Comparison of ENCODE assay signal across 8 mouse cellular contexts in the genomic region with DNA sequence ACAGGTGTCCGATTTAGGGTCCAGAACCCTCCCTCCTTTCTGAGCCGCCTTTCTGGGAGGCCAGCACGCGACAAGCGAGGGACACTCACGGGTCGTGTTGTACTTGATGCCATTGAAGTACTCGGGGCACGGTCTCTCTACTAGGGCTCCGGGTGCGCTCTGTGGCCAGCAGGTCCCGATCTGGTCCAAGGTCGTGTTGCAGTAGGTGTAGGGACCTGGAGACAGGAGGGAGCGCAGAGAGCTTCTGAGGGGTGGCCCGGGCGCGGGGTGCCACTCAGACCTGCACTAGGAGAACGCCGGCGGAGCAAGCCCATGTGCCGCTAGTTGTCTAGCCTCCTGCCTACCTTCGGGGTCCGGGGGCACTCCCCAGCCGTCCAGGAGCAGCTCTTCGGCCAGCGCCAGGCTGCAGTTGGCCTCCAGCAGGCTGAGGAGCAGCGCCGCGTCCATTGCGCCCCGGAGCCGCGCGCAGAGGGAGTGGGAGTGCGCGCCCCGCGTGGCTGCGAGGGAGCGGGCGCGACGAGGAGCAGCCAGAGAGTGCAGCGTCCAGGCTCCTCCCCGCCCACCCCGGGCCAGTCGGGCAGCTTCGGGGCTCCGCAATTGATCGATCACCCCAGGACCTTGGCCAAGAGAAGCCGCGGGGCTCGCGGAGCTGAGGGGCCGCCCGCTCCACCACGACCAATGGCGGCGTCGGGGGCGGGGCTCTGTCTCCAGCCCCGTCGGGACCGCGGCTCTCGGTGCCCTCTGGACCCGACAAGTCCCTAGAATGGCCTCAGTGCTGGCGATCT. TPM values are rescaled to one million over a fixed set of nuclear protein-coding genes. Genes with fewer than 3 reads are reported as not detected.
DNase-seq lines count a peak whose midpoint lies in the region; ATAC-seq and TF ChIP-seq lines count a peak whose summit lies in the region.

No protein-coding gene starts in this region.

- TF ChIP-seq POLR2A in kidney, adult 2 months (IDR thresholded peaks at IDR 0.05; ENCODE audit: low read depth, low read length), result no peak

- H3K4me2 ChIP-seq in forebrain, embryonic 12.5 days, result peak overlapping the region; percentile 88
- peak overlapping the region; percentile 78 for H3K4me2 ChIP-seq in stomach, postnatal 0 days (replicated peaks; ENCODE audit: low read depth)

- under 1% methylated on average over 67 of the region's 68 CpGs for WGBS in forebrain, embryonic 12.5 days
- 1% methylated on average over 68 of the region's 68 CpGs for WGBS in kidney, adult 2 months
- under 1% methylated on average over 68 of the region's 68 CpGs for WGBS in stomach, postnatal 0 days

- DNase-seq in right cerebral cortex, postnatal 25 days, result peak; percentile 10
- DNase-seq in right cerebral cortex, adult 2 months (ENCODE audit: low spot score in 2 of 2), result no peak
- peak; percentile 40 for DNase-seq in kidney, adult 2 months
- peak; percentile 12 for DNase-seq in lung, postnatal 10 days
- peak; percentile 30 for DNase-seq in stomach, postnatal 0 days (ENCODE audit: low spot score)
- DNase-seq in frontal cortex, postnatal 10 days (ENCODE audit: low spot score in 2 of 2), result no peak
- DNase-seq in T-cell, adult 2 months (ENCODE audit: low spot score), result no peak

- H3K9ac ChIP-seq in forebrain, embryonic 12.5 days, result peak overlapping the region; percentile 49
- H3K9ac ChIP-seq in stomach, postnatal 0 days (ENCODE audit: low read length), result peak overlapping the region; percentile 31; the same call in 1 of the 2 replicates

- peak; percentile 55 for ATAC-seq in forebrain, embryonic 12.5 days (ENCODE audit: low FRiP score)
- peak; percentile 36; the same call in 1 of the 2 replicates for ATAC-seq in stomach, postnatal 0 days (ENCODE audit: low FRiP score, low TSS enrichment)

- peak overlapping the region; percentile 53 for H3K4me3 ChIP-seq in forebrain, embryonic 12.5 days (replicated peaks)
- H3K4me3 ChIP-seq in kidney, adult 2 months (ENCODE audit: insufficient read depth, low read depth, low read length), result peak overlapping the region; percentile 28
- peak overlapping the region; percentile 44 for H3K4me3 ChIP-seq in stomach, postnatal 0 days (ENCODE audit: low read depth, low read length)

- no peak for TF ChIP-seq CTCF in kidney, adult 2 months (conservative IDR thresholded peaks at IDR 0.05; ENCODE audit: insufficient read depth, insufficient read length, low read depth, low read length)
- TF ChIP-seq CTCF in stomach, postnatal 0 days (IDR thresholded peaks at IDR 0.05; ENCODE audit: low read depth), result peak; percentile 9; the same call in 1 of the 2 replicates

- no peaks in the 10 kb centered on the region for H3K36me3 ChIP-seq in forebrain, embryonic 12.5 days (replicated peaks)
- H3K36me3 ChIP-seq in kidney, adult 2 months (ENCODE audit: control insufficient read depth, insufficient read depth, low read length), result no peaks in the 10 kb centered on the region
- H3K36me3 ChIP-seq in stomach, postnatal 0 days (ENCODE audit: control insufficient read depth, insufficient read depth, low read length), result no peaks in the 10 kb centered on the region

- peaks cover 77% of the 10 kb centered on the region for H3K27me3 ChIP-seq in forebrain, embryonic 12.5 days
- no peaks in the 10 kb centered on the region for H3K27me3 ChIP-seq in kidney, adult 2 months (replicated peaks; ENCODE audit: control insufficient read depth, insufficient read depth, low read length)
- H3K27me3 ChIP-seq in stomach, postnatal 0 days (ENCODE audit: control insufficient read depth, insufficient read depth, low read length), result peaks cover 6% of the 10 kb centered on the region; the same call in 1 of the 2 replicates

- no peak for TF ChIP-seq EP300 in stomach, postnatal 0 days (optimal IDR thresholded peaks at IDR 0.05)

- H3K4me1 ChIP-seq in forebrain, embryonic 12.5 days, result peaks cover 13% of the 10 kb centered on the region
- H3K4me1 ChIP-seq in kidney, adult 2 months (ENCODE audit: control insufficient read depth, insufficient read depth, low read length), result 0 out of 2 replicates have a peak, but pooled peaks cover 2% of the 10 kb centered on the region
- 0 out of 2 replicates have a peak, but pooled peaks cover 4% of the 10 kb centered on the region for H3K4me1 ChIP-seq in stomach, postnatal 0 days (replicated peaks; ENCODE audit: control insufficient read depth, insufficient read depth)

- no peak overlapping the region for H3K27ac ChIP-seq in forebrain, embryonic 12.5 days
- H3K27ac ChIP-seq in kidney, adult 2 months (ENCODE audit: insufficient read depth, low read depth, low read length), result no peak overlapping the region
- no peak overlapping the region for H3K27ac ChIP-seq in stomach, postnatal 0 days (replicated peaks)

- no peaks in the 10 kb centered on the region for H3K9me3 ChIP-seq in forebrain, embryonic 12.5 days
- no peaks in the 10 kb centered on the region for H3K9me3 ChIP-seq in stomach, postnatal 0 days (ENCODE audit: control insufficient read depth, low read length)

RNA-seq across cellular contexts. Expression of a gene that starts 15.3 kb away (rescaled TPM):
- polyA plus RNA-seq in forebrain, embryonic 12.5 days (2016; fragmentation: Nextera tagmentation; extraction: Ambion mirVana), result 0.33 and 0.44 TPM in 2 replicates
- 0.98 and 1.5 TPM in 2 replicates for polyA plus RNA-seq in kidney, adult 2 months (2012; rRNA removed)
- 0.12 and 0.23 TPM in 2 replicates for polyA plus RNA-seq in stomach, postnatal 0 days (2015; fragmentation: Nextera tagmentation; extraction: Ambion mirVana)

RNA-seq across cellular contexts. Expression of a gene that starts 57.3 kb away (rescaled TPM):
- 0.59 and 0.92 TPM in 2 replicates for polyA plus RNA-seq in forebrain, embryonic 12.5 days (2016; fragmentation: Nextera tagmentation; extraction: Ambion mirVana)
- polyA plus RNA-seq in kidney, adult 2 months (2012; rRNA removed), result 27.0 and 30.3 TPM in 2 replicates
- polyA plus RNA-seq in stomach, postnatal 0 days (2015; fragmentation: Nextera tagmentation; extraction: Ambion mirVana), result 0.17 and 0.19 TPM in 2 replicates

Comparison
In these comparisons a context has a peak if more than half of its experiments do, and no peak if none do; other contexts are left out.
1. DNase-seq: peak in right cerebral cortex, postnatal 25 days (single experiment), kidney, adult 2 months (single experiment), lung, postnatal 10 days (single experiment) and stomach, postnatal 0 days (single experiment); none in right cerebral cortex, adult 2 months (0 of 2), frontal cortex, postnatal 10 days (0 of 2) and T-cell, adult 2 months (single experiment).
2. RNA of a gene that starts 57.3 kb away (polyA plus RNA-seq): 27.0 to 30.3 TPM in kidney, adult 2 months; 0.59 to 0.92 TPM in forebrain, embryonic 12.5 days and 0.17 to 0.19 TPM in stomach, postnatal 0 days; every median in the first group is over 10 times any median in the second.
3. Peak in every context shown above with its lines, with median percentiles within 50 percentile points of each other: H3K4me3 ChIP-seq.